Mouse (Mus musculus) gastrocnemius, postnatal 36 days (tissue): ENCODE measurements around the gene Notch1. TPM values are rescaled to one million over a fixed set of nuclear protein-coding genes. Genes with fewer than 3 reads are reported as not detected.

Source experiments
- DNase-seq, 2 experiments: peaks; one replicate each; pipeline ENCODE4 v3.0.0; 2022
- intact Hi-C: fragments of 180-260 bp; cut with DNase I; formaldehyde crosslinking; loops from one replicate; pipeline ENCODE4 v1.15.1; 2025
- microRNA-seq, 2 experiments: library from miRNA; unstranded; fragments of <30 nt; microRNA quantifications; one replicate each; pipeline ENCODE4 v1.2.0; 2021
- total RNA-seq, 2 experiments: library from RNA; stranded (reverse); gene quantifications; 2 replicates each; pipeline ENCODE4 v1.2.3; 2021

Notch1 gene
- total RNA-seq, 2 experiments from 2014 or later: 7.7 to 8.0 TPM

DNA sequence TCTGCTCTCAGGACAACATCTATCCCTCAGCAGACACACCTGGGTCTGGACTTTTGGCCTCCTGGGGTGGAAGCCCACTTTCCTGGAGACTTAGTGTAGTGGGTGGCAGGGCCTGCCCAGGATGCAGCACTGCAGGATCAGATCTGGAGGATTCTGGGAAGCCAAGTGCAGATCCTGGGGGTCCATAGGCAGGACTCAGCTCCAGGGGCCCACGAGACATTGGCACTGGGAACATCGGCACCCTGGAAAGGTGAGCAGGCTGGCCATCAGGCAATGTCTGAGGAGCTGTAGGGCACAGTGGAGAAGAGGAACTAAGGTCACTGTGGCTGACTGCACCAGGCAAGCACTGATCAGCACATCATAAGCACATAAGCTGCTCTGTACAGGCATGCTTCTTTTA is 94.5 kb downstream of the Notch1 start:
- intact Hi-C loops: no loop called here
- DNase-seq: no peak

GRCm38 (mm10) chr2:26418120-26418519 is 98.3 kb downstream of the Notch1 start:
- no peak for DNase-seq
- intact Hi-C loops: no loop called here

GRCm38 (mm10) chr2:26417066-26417465 is 99.4 kb downstream of the Notch1 start:
- intact Hi-C loops: no loop called here

GRCm38 (mm10) chr2:26410931-26411411 is 105.5 kb downstream of the Notch1 start:
- intact Hi-C loops: no loop called here
- DNase-seq: no peak

More at GRCm38 (mm10) chr2:26417066-26417465, 99.4 kb downstream of the Notch1 start:
- no peak for DNase-seq

- intact Hi-C loops: no loop called here
- no peak for DNase-seq
These were observed 106.4 kb downstream of the Notch1 start for GRCm38 (mm10) chr2:26410091-26410490.

GRCm38 (mm10) chr2:26409362-26409761 is 107.1 kb downstream of the Notch1 start:
- intact Hi-C loops: no loop called here
- no peak for DNase-seq

- DNase-seq: peak; percentile 98 to 99
- intact Hi-C loops: no loop called here
These were observed 107.7 kb downstream of the Notch1 start, which contains the start of gene Inpp5e for GRCm38 (mm10) chr2:26408515-26409356. TSS of gene Inpp5e (minus strand) at chr2:26409203.

Small RNA genes within 50 kb of the gene (microRNA-seq; reads per million reads assigned to microRNA genes)
- 0.36 to 0.74 reads per million in 2 experiments for gene Mir6996

Other genes with a start within 250 kb of the Notch1 start
- under 1 TPM in 1 of 2 experiments, not detected in 1; 0.03 TPM for gene Ccdc187, start 222.1 kb downstream of the Notch1 start, total RNA-seq
- gene Gpsm1, start 201.1 kb downstream of the Notch1 start, total RNA-seq: 1 to 10 TPM; 2.1 to 2.9 TPM
- gene Dnlz, start 164.6 kb downstream of the Notch1 start, total RNA-seq: 10 to 100 TPM; 18.2 to 19.5 TPM
- under 1 TPM; 0.44 to 0.82 TPM for gene Card9, start 155.7 kb downstream of the Notch1 start, total RNA-seq
- gene Snapc4, start 136.0 kb downstream of the Notch1 start, total RNA-seq: 1 to 10 TPM; 3.7 to 9.0 TPM
- gene Entr1, start 127.3 kb downstream of the Notch1 start, total RNA-seq: 10 to 100 TPM; 22.5 to 24.0 TPM
- gene Pmpca, start 127.3 kb downstream of the Notch1 start, total RNA-seq: 100 to 1,000 TPM; 137 TPM
- gene Inpp5e, start 107.5 kb downstream of the Notch1 start, total RNA-seq: 1 to 10 TPM; 7.4 TPM
- 10 to 100 TPM; 21.0 to 23.9 TPM for gene Sec16a, start 71.4 kb downstream of the Notch1 start, total RNA-seq
- 10 to 100 TPM; 50.0 to 62.2 TPM for gene Egfl7, start 63.4 kb upstream of the Notch1 start, total RNA-seq
- not detected for gene Gm20532, start 70.0 kb upstream of the Notch1 start, total RNA-seq
- gene Agpat2, start 87.8 kb upstream of the Notch1 start, total RNA-seq: 1 to 10 TPM; 5.6 to 5.9 TPM
- 1 to 10 TPM; 1.6 to 2.3 TPM for gene Fam69b, start 111.8 kb upstream of the Notch1 start, total RNA-seq
- not detected for gene Lcn4, start 154.6 kb upstream of the Notch1 start, total RNA-seq